Mouse (Mus musculus) NIH3T3 (cell line): ENCODE data around the gene Tmem184a.

Experiments
- DNase-seq: peaks from one replicate; pipeline ENCODE4 v3.0.0-alpha.2; 2012; ENCODE audit warnings: low read depth

Tmem184a gene

GRCm38 (mm10) chr5:139819538-139820181, at the start of gene Tmem184a:
Gene Tmem184a, minus strand, starts transcription at chr5:139819917.
- DNase-seq, result no peak

GRCm38 (mm10) chr5:139862759-139863158, 43.0 kb upstream of the Tmem184a start:
- DNase-seq, result peak; percentile 86

- DNase-seq, result no peak
Observed at GRCm38 (mm10) chr5:139860328-139861104, 40.8 kb upstream of the Tmem184a start.

- no peak for DNase-seq
Observed at GRCm38 (mm10) chr5:139849626-139850320, 30.1 kb upstream of the Tmem184a start.

GRCm38 (mm10) chr5:139839142-139839541, 19.4 kb upstream of the Tmem184a start:
- no peak for DNase-seq

DNA sequence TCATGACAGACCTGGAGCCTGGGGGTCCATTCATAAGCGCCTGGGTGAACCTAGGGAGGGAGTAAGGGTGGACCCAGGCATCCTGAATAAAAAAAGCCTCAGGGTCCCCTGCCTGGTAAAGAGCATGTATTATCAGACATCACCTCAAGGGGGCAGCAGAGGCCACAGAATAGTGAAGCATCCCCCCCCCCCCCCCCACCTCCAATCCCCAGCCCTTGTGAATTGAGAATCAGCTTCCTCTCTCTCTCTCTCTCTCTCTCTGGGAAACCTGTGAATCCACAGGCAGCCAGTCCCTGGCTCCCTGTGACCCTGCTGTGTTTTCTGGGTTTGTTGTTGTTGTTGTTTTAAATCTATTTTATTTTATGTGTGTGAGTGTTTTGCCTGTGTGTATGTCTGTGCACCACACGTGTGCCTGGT, 18.8 kb upstream of the Tmem184a start:
- DNase-seq, result peak; percentile 83

GRCm38 (mm10) chr5:139835706-139836105, 16.0 kb upstream of the Tmem184a start:
- DNase-seq, result no peak

GRCm38 (mm10) chr5:139832125-139832524, 12.4 kb upstream of the Tmem184a start:
- DNase-seq, result no peak

DNA sequence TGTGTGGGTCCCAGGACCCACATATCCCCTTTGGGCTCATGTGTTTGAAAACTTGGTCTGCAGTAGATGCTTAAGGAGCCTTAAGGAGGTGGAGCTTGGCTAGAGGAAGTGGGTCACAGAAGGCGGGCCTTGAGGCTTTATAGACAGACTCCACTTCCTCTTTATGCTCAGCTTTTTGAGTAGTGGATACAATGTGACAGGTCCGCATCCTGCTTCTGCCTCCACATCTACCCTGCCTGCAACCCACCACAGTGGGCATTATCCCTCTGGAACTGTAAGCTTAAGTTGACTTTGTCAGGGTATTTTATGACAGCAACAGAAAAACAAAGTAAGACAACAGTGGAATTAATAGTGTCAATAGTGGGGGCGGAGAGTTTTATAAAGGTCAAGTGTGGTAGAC, 11.0 kb upstream of the Tmem184a start:
- no peak for DNase-seq

DNA sequence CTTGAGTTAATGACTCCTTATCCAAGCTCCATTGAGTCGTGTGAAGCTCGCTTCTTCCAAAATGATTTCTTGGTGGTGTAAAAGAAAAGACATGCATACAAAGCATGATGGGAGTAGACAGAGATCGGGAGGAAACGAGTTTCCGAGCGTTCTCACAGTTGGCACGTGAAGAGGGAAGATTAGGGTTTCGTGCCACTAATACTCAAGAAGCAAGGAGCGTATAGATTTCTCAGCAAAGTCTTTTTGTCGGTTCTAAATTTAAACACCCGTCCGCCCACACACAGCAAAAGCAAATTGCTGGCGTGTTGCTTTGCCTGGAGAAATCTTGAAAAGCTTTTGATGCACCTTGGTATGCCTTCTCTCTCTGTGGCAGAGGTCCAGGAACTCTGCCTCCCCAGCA, 9.7 kb upstream of the Tmem184a start:
- no peak for DNase-seq

DNA sequence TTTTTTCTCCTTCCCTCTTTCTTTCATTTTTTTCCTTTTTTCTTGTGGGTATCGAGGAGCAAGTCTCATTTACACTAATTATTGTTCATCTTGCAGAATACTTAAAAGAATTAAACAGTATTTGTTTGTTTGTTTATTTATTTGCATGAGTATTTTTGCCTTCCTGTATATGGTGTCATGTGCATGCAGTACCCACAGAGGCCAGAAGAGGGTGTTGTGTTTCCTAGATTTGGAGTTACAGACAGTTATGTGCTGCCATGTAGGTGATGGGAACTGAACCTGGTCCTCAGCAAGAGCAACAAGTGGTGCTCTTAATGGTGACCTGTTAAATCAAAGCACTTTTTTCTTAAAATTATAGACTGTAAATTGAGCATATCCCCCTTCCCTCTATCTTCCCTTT, 7.9 kb upstream of the Tmem184a start:
- peak; percentile 64 for DNase-seq

GRCm38 (mm10) chr5:139826357-139827055, 6.8 kb upstream of the Tmem184a start, which contains the start of the genes Gm26938 and Psmg3:
Gene Gm26938, minus strand, starts transcription at chr5:139826407.
Gene Psmg3, minus strand, starts transcription at chr5:139826885.
- peak; percentile 94 for DNase-seq

DNA sequence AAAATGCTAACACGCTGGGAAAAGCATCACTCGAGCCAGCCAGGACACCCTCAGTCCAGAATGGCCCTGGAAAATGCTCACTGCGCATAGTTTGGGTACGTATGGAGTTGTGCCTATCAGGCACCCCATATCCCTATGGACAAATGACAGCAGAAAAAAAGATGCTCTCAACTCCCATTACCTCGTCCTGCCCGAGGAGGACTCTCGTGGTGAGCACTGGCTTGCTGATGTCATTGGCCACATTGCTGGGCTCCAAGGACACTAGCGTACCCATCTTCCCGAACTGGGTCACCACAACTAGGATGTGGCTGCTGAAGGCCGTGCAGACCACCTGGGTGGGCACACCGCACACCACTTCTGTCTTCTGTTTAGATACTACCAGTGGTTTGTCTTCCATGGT, 6.2 kb upstream of the Tmem184a start:
- DNase-seq, result no peak

GRCm38 (mm10) chr5:139824531-139824930, 4.8 kb upstream of the Tmem184a start:
- no peak for DNase-seq

DNA sequence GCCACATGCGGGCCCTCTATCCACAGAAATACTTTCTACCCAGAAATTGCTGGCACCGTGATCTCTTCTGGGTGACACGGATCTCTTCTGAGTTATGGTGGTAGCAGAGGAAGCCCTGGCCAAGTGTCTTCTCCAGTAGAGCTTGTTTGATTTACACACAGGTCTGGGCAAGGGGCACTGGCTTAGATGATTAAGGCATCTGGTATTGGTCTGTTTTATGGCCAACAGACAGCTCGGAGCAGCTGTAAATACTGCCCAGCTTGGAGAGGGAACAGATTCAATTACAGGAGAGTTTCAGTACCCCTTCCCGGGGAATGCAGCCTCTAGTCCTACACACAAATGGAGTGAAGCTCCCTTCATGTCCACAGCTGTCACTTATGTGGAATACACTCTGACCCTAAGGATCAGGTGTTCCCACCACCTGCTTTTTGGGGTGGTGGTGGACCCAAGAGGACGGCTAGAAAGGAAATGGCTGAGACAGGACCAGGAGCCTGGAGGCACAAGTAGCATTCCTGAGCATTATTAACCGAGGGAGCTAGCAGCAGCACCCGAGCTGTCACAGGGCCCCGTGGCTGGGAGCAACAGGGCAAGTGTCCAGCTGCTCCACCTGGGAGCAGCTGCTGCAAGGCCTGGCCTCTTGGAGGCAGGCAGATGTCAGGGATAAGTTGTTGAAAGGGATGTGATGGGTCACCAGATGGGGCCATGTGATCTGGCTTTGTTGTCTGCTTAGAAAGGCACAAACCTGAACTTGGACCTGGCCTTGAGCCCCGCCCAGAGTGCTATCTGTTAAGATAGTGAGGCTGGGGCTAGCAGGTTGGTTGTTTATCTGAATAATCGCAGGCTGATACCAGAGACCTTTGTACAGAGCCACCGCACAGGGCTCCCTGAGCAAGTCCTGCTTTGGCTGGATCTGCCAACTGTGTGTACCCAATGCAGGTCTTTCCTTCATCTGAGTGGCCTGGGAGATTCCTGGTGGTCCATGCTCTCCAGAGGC, 2.0 kb upstream of the Tmem184a start:
- DNase-seq, result no peak

- peak; percentile 75 for DNase-seq
Observed at GRCm38 (mm10) chr5:139818801-139819200, 916 bp downstream of the Tmem184a start.

- DNase-seq, result no peak
Observed at GRCm38 (mm10) chr5:139818056-139818455, 1.7 kb downstream of the Tmem184a start.

- DNase-seq, result peak; percentile 44
Observed at GRCm38 (mm10) chr5:139817292-139817691, 2.4 kb downstream of the Tmem184a start.

GRCm38 (mm10) chr5:139816445-139816844, 3.3 kb downstream of the Tmem184a start:
- no peak for DNase-seq

- no peak for DNase-seq
Observed at GRCm38 (mm10) chr5:139815964-139816363, 3.8 kb downstream of the Tmem184a start.

- no peak for DNase-seq
Observed at GRCm38 (mm10) chr5:139813963-139814381, 5.7 kb downstream of the Tmem184a start.
